Mouse (Mus musculus) stomach, postnatal 0 days (tissue): ENCODE measurements around the gene Satb1.

Source experiments
- CTCF ChIP-seq: IDR thresholded peaks from 2 replicates; pipeline ENCODE4 v1.5.1; 2016; ENCODE audit warnings: antibody characterized with exemption, low read depth, mild to moderate bottlenecking, moderate library complexity
- EP300 ChIP-seq: optimal IDR thresholded peaks from 2 replicates; pipeline ENCODE3; 2016; ENCODE audit warnings: antibody characterized with exemption

DNA sequence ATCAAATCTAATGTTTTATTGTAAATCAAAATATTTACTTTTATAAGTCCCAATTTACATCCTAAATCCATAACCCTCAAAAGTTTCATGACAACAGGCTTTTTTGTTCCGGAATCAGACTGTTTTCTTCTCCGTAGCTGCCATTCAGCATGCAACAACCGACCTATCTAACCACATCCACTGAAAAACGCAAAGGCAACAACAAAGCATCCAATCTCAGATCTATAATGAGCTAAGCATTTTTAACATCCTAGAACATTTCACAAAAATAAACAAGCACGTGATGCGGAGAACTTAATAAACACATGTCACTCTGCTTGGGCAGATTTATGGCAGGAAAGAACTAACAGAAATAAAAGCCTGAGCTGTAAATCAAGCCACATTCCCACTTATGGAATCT, 32.9 kb downstream of the Satb1 start:
- TF ChIP-seq CTCF = no peak
- TF ChIP-seq EP300 = no peak
